Mouse (Mus musculus): ENCODE measurements at regions not wholly inside any gene's neighbourhood (a gene's known extent, or its start where the extent isn't known, plus 50 kb on each side); places are given as distances from the start of the nearest gene placed in this dataset.
"Not testable (repeated sequence)": the region's sequence is repeated elsewhere in the genome, so short reads cannot be mapped to it uniquely, and the experiment has no call there.

DNA sequence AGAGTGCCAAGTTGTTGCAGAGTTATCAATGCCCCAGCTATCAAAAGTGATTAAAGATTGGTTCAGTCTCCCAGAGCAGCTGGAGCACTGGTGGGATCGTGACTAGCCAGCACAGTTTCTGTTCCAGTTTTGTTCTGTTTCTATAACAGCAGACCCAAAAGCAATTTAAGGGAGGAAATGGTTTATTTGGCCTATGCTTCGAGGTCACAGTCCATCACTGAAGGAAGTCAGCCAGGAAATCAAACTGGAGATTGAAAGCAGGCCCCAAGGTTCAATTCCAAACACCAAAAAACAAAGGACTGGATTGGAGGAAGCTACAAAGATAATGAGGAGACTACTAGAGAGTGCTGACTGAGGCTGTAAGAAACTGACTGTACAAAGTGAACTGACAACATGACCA, 107.6 kb upstream of the Trim24 start:
- TF ChIP-seq EP300 (IDR thresholded peaks at IDR 0.05; ENCODE audit: insufficient read depth, low read depth, low read length) (no peak), CTCF (IDR thresholded peaks at IDR 0.05) (no peak), POLR2A (IDR thresholded peaks at IDR 0.05; ENCODE audit: insufficient read depth, low read depth, low read length) (no peak)
- H3K4me3 ChIP-seq: no peak overlapping the region
- H3K27ac ChIP-seq: no peak overlapping the region
- no peaks in the 10 kb centered on the region for H3K4me1 ChIP-seq (ENCODE audit: control insufficient read depth, insufficient read depth, low read length)
- H3K9ac ChIP-seq (ENCODE audit: low read depth, low read length): no peak overlapping the region
- 20% methylated on average over 2 of the region's 2 CpGs for WGBS
- no peaks in the 10 kb centered on the region for H3K79me2 ChIP-seq (replicated peaks; ENCODE audit: control insufficient read depth, insufficient read depth, low read length)
- intact Hi-C loops (cut with DNase I): no loop called here
- no peaks in the 10 kb centered on the region for H3K27me3 ChIP-seq (ENCODE audit: control insufficient read depth, insufficient read depth, low read length)
- DNase-seq: no peak
- no peaks in the 10 kb centered on the region for H3K36me3 ChIP-seq (ENCODE audit: control insufficient read depth, insufficient read depth, low read length)

GRCm38 (mm10) chr6:37767690-37768089, 102.9 kb upstream of the Trim24 start:
- intact Hi-C loops (cut with DNase I): no loop called here
- Histone ChIP-seq H3K27ac (no peak overlapping the region), H3K36me3 (ENCODE audit: control insufficient read depth, insufficient read depth, low read length) (no peaks in the 10 kb centered on the region), H3K4me3 (no peak overlapping the region), H3K4me1 (ENCODE audit: control insufficient read depth, insufficient read depth, low read length) (no peaks in the 10 kb centered on the region), H3K9ac (ENCODE audit: low read depth, low read length) (no peak overlapping the region), H3K27me3 (ENCODE audit: control insufficient read depth, insufficient read depth, low read length) (no peaks in the 10 kb centered on the region), H3K79me2 (replicated peaks; ENCODE audit: control insufficient read depth, insufficient read depth, low read length) (no peaks in the 10 kb centered on the region)
- no peak for DNase-seq
- TF ChIP-seq CTCF (IDR thresholded peaks at IDR 0.05) (no peak), POLR2A (IDR thresholded peaks at IDR 0.05; ENCODE audit: insufficient read depth, low read depth, low read length) (no peak), EP300 (IDR thresholded peaks at IDR 0.05; ENCODE audit: insufficient read depth, low read depth, low read length) (no peak)

- Histone ChIP-seq H3K36me3 (ENCODE audit: control insufficient read depth, insufficient read depth, low read length) (no peaks in the 10 kb centered on the region), H3K9ac (ENCODE audit: low read depth, low read length) (no peak overlapping the region), H3K4me1 (ENCODE audit: control insufficient read depth, insufficient read depth, low read length) (no peaks in the 10 kb centered on the region), H3K27ac (no peak overlapping the region), H3K79me2 (replicated peaks; ENCODE audit: control insufficient read depth, insufficient read depth, low read length) (no peaks in the 10 kb centered on the region), H3K27me3 (ENCODE audit: control insufficient read depth, insufficient read depth, low read length) (no peaks in the 10 kb centered on the region), H3K4me3 (no peak overlapping the region)
- DNase-seq: no peak
- intact Hi-C loops (cut with DNase I): no loop called here
- TF ChIP-seq POLR2A (IDR thresholded peaks at IDR 0.05; ENCODE audit: insufficient read depth, low read depth, low read length): no peak
- no peak for TF ChIP-seq CTCF (IDR thresholded peaks at IDR 0.05)
- no peak for TF ChIP-seq EP300 (IDR thresholded peaks at IDR 0.05; ENCODE audit: insufficient read depth, low read depth, low read length)
Observed at GRCm38 (mm10) chr6:37773294-37773693, 97.3 kb upstream of the Trim24 start.

DNA sequence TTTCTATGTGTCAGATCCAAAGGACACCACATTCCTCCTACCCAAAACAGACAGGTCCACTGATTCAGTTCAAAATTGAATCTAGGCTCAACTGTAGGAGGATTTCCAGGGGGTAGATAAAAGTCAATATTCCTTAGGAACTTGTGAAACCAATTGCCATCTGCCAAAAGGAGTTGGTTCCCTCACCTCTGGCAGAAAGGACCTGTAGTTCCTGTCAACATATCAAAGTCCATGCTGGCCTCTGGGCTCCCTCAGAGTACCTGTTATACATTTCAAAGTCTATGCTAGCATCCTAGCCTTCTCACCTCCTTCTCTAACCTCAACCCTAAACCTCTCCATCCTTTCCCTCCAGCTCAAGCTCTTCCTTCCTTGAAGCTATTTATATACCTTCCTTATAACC, 95.5 kb upstream of the Trim24 start:
- DNase-seq: no peak
- Histone ChIP-seq H3K4me1 (ENCODE audit: control insufficient read depth, insufficient read depth, low read length) (no peaks in the 10 kb centered on the region), H3K4me3 (no peak overlapping the region), H3K9ac (ENCODE audit: low read depth, low read length) (no peak overlapping the region), H3K79me2 (replicated peaks; ENCODE audit: control insufficient read depth, insufficient read depth, low read length) (no peaks in the 10 kb centered on the region), H3K27ac (no peak overlapping the region), H3K27me3 (ENCODE audit: control insufficient read depth, insufficient read depth, low read length) (no peaks in the 10 kb centered on the region), H3K36me3 (ENCODE audit: control insufficient read depth, insufficient read depth, low read length) (no peaks in the 10 kb centered on the region)
- no peak for TF ChIP-seq EP300 (IDR thresholded peaks at IDR 0.05; ENCODE audit: insufficient read depth, low read depth, low read length)
- TF ChIP-seq POLR2A (IDR thresholded peaks at IDR 0.05; ENCODE audit: insufficient read depth, low read depth, low read length): no peak
- TF ChIP-seq CTCF (IDR thresholded peaks at IDR 0.05): no peak
- intact Hi-C loops (cut with DNase I): no loop called here

DNA sequence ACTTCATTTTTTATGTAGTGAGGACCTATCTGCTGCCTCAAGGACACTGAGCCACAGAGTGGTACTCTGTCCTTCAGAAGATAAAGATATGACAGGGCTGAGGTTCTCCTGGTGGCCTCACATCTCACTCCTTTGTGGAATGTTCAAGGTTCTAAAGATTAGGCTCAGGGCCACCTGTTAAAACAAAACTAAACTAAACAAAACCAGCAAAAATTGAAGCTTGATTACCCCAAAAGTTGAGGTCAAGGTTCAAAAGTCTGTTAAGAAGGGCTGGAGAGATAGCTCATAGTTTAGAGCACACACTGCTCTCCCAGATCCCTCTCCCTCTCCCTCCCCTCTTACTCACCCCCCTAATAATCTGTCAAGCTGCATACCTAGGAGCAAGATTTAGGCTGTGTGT, 90.7 kb upstream of the Trim24 start:
- no peak for DNase-seq
- Histone ChIP-seq H3K4me3 (no peak overlapping the region), H3K79me2 (replicated peaks; ENCODE audit: control insufficient read depth, insufficient read depth, low read length) (no peaks in the 10 kb centered on the region), H3K36me3 (ENCODE audit: control insufficient read depth, insufficient read depth, low read length) (no peaks in the 10 kb centered on the region), H3K4me1 (ENCODE audit: control insufficient read depth, insufficient read depth, low read length) (no peaks in the 10 kb centered on the region), H3K27me3 (ENCODE audit: control insufficient read depth, insufficient read depth, low read length) (no peaks in the 10 kb centered on the region), H3K27ac (no peak overlapping the region), H3K9ac (ENCODE audit: low read depth, low read length) (no peak overlapping the region)
- intact Hi-C loops (cut with DNase I): no loop called here
- no peak for TF ChIP-seq POLR2A (IDR thresholded peaks at IDR 0.05; ENCODE audit: insufficient read depth, low read depth, low read length)
- no peak for TF ChIP-seq CTCF (IDR thresholded peaks at IDR 0.05)
- no peak for TF ChIP-seq EP300 (IDR thresholded peaks at IDR 0.05; ENCODE audit: insufficient read depth, low read depth, low read length)

GRCm38 (mm10) chr6:37781894-37782293, 88.7 kb upstream of the Trim24 start:
- no peak for TF ChIP-seq EP300 (IDR thresholded peaks at IDR 0.05; ENCODE audit: insufficient read depth, low read depth, low read length)
- TF ChIP-seq CTCF (IDR thresholded peaks at IDR 0.05): no peak
- no peak for TF ChIP-seq POLR2A (IDR thresholded peaks at IDR 0.05; ENCODE audit: insufficient read depth, low read depth, low read length)
- Histone ChIP-seq H3K27me3 (ENCODE audit: control insufficient read depth, insufficient read depth, low read length) (no peaks in the 10 kb centered on the region), H3K4me3 (no peak overlapping the region), H3K9ac (ENCODE audit: low read depth, low read length) (no peak overlapping the region), H3K4me1 (ENCODE audit: control insufficient read depth, insufficient read depth, low read length) (no peaks in the 10 kb centered on the region; the same call in 1 of the 2 replicates), H3K27ac (no peak overlapping the region), H3K36me3 (ENCODE audit: control insufficient read depth, insufficient read depth, low read length) (no peaks in the 10 kb centered on the region), H3K79me2 (replicated peaks; ENCODE audit: control insufficient read depth, insufficient read depth, low read length) (no peaks in the 10 kb centered on the region)
- intact Hi-C loops (cut with DNase I): no loop called here
- no peak for DNase-seq

GRCm38 (mm10) chr6:37785280-37785679, 85.3 kb upstream of the Trim24 start:
- intact Hi-C loops (cut with DNase I); DNase-seq; H3K27me3 ChIP-seq (ENCODE audit: control insufficient read depth, insufficient read depth, low read length); H3K9ac ChIP-seq (ENCODE audit: low read depth, low read length); H3K4me3 ChIP-seq; H3K79me2 ChIP-seq (replicated peaks; ENCODE audit: control insufficient read depth, insufficient read depth, low read length); H3K27ac ChIP-seq; H3K4me1 ChIP-seq (ENCODE audit: control insufficient read depth, insufficient read depth, low read length); H3K36me3 ChIP-seq (ENCODE audit: control insufficient read depth, insufficient read depth, low read length): not testable (repeated sequence)
- 80% methylated on average over 3 of the region's 3 CpGs for WGBS
